Mouse (Mus musculus) large intestine, adult 2 months (tissue): Measurements from ENCODE around the gene Spin1. TPM values are rescaled to one million over a fixed set of nuclear protein-coding genes. Genes with fewer than 3 reads are reported as not detected.
"Not testable (repeated sequence)": the region's sequence is repeated elsewhere in the genome, so short reads cannot be mapped to it uniquely, and the experiment has no call there.

Source experiments
- DNase-seq: peaks from one replicate; pipeline ENCODE4 v3.0.0-alpha.2; 2012; ENCODE audit warnings: low read depth, low spot score
- WGBS: fragments of 180-500 bp; shearing (Covaris S2); methylation state at CpG from one replicate; pipeline ENCODE4 v1.1.7; 2018; 5-methylcytosine and 5-hydroxymethylcytosine counted together
- polyA plus RNA-seq: library from polyadenylated mRNA; depleted of rRNA; stranded (reverse); fragments of >200 nt; gene quantifications from 2 replicates; pipeline ENCODE4 v1.2.3, GENCODE M21; 2012

Gene Spin1
- polyA plus RNA-seq, 1 experiment: 17.6 TPM

DNA sequence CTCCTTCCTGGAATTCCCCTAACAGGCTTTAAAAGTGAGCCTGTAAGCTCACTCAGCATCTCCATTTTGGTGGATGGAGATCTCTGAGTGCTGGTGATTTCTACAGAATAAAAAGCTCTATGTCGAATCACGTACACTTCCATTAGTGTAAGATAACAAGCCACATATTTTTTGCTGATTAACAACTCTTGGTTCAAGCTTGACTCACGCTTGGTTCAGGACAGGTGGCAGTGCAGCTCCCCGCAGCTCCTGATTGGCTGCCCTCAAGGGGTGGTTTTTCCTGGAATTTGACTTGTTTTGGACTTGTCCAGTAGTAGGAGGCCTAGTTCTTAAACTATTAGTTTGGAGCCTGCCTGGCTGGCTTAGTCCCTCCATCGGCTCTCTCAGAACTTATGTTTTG, 7.2 kb upstream of the Spin1 start:
- DNase-seq: no peak
- WGBS: 92% methylated on average over 5 of the region's 5 CpGs

DNA sequence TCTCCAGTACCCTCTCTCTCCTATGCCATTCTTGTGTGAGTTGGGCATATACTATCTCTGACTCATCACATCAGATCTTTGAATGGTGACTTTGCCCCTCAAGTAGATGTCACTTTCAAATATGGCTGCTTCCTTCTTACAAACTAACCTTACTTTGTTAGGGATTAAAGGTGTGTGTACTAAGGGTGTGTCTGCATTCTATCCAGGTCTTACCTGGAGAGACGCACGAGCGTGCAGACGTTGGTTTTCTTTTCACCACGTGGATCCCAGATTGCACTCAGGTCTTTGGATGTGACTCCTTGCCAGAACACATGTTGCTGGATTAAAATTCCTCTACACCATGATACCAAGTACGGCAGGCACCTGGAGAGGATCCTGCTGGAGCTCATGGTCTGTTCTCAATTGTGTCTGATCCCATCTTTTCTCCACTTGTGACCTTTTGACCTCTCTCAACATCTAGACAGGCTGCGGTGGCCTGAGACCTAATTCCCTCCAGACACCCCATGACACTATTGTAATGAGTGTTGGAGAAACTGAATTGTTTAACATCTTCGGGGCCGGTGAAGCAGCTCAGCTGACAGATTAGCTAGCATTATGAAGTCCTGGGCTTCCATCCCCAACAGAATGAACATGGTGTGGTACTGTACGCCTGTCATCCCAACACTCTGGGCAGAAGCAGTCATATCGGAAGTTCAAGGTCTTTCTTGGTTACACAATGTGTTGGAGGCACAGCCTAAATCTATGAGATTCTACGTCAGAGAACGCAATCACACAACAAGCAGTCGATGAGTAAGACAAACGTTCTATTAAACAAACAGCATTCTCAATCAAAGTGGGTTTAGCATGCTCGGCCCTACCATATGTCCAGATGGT, 6.1 kb upstream of the Spin1 start:
- no peak for DNase-seq
- 62% methylated on average over 16 of the region's 16 CpGs for WGBS

- 52% methylated on average over 7 of the region's 7 CpGs for WGBS
- no peak for DNase-seq
Measured at GRCm38 (mm10) chr13:51095196-51095715, 5.4 kb upstream of the Spin1 start.

DNA sequence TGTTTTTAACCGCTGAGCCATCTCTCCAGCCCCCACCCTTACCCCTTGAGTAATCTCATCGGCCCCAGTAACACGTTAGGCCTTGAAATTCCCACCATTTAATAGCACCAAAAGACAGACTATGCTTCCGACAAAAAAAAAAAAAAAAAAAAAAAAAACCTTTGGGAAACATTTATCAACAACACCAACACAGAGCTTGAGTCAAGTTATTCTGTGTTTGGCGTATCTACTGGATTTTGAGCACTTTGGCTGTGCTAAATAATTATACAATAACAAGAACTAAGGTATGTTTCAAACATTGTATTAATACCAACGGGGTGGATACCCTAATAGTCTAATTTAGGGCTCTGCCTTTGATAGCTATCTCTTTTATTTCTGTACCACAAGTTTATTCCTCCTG, 4.0 kb upstream of the Spin1 start:
- no peak for DNase-seq
- WGBS: 92% methylated on average over 6 of the region's 6 CpGs

- no peak for DNase-seq
- 2% methylated on average over 26 of the region's 26 CpGs for WGBS
Measured at GRCm38 (mm10) chr13:51099560-51100232, 984 bp upstream of the Spin1 start.

GRCm38 (mm10) chr13:51101016-51101776, 516 bp downstream of the Spin1 start:
- DNase-seq: no peak
- under 1% methylated on average over 66 of the region's 89 CpGs for WGBS

DNA sequence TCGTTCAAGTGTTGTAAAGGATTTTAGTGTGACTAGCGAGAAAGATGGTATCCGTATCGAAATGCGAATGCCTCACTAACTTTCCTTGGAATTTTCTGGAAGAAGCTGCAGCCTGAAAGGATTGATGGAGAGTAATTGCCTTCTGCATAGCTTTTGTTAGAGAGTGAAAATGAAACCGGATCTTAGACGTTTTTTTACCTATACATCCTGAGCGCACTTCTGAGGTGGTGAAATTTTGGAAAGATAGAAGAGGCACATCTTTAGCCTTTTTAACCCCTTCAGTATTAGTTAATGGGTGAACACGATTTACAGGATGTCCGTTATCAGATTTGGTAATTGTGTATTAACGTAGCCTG, 1.1 kb downstream of the Spin1 start:
- WGBS: 13% methylated on average over 11 of the region's 11 CpGs
- DNase-seq: no peak

GRCm38 (mm10) chr13:51103111-51103725, 2.5 kb downstream of the Spin1 start:
- WGBS: 76% methylated on average over 9 of the region's 9 CpGs
- no peak for DNase-seq

DNA sequence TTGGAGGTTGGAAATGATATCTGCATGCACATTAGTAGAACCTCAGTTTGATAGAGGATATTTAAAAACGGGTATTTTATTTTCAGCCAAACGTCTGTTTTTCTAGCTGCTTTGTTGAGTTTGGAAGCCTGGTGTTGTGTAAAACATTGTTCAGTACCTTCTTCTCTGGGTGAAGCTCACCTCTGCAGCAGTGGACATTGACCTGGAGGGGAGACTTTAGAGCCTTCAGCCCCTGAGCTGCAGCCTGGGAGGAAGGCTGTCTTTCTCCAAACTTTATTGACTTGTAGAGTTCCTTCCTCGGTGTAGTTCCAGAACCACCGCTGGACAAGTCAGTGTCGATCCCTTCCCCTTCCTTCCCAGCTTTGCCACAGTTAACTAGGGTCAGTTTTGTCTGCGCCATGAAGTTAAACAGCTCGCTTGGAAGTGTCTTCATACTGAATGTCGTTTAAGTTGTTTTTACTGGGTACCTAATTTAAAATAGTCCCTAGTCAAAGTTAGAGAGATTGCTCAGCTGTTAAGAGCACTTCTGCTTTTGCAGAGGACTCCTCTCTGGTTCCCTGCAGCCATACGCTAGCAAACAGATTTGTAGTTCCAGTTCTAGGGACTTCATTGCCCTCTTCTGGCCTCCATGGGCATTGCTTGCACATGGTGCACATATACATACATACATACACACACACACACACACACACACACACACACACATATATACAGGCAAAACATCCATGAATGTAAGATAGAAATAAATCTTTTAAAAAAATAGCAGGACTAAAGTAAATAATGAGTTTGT, 3.4 kb downstream of the Spin1 start:
- no peak for DNase-seq
- WGBS: 94% methylated on average over 9 of the region's 9 CpGs

GRCm38 (mm10) chr13:51105861-51106655, 5.4 kb downstream of the Spin1 start:
- 80% methylated on average over 3 of the region's 3 CpGs for WGBS
- no peak for DNase-seq

- no peak for DNase-seq
- 84% methylated on average over 4 of the region's 4 CpGs for WGBS
Measured at GRCm38 (mm10) chr13:51106816-51107215, 6.1 kb downstream of the Spin1 start.

GRCm38 (mm10) chr13:51109517-51109916, 8.8 kb downstream of the Spin1 start:
- no peak for DNase-seq
- WGBS: 84% methylated on average over 2 of the region's 2 CpGs

- WGBS: 54% methylated on average over 4 of the region's 4 CpGs
- not testable (repeated sequence) for DNase-seq
Measured at GRCm38 (mm10) chr13:51114398-51114797, 13.7 kb downstream of the Spin1 start.

- no peak for DNase-seq
- WGBS: 33% methylated on average over 3 of the region's 3 CpGs
Measured at GRCm38 (mm10) chr13:51115762-51116161, 15.1 kb downstream of the Spin1 start.

GRCm38 (mm10) chr13:51120734-51121133, 20.1 kb downstream of the Spin1 start:
- DNase-seq: no peak
- 7% methylated on average over 4 of the region's 4 CpGs for WGBS

- DNase-seq: no peak
- 63% methylated on average over 1 of the region's 1 CpGs for WGBS
Measured at GRCm38 (mm10) chr13:51121966-51122365, 21.3 kb downstream of the Spin1 start.

DNA sequence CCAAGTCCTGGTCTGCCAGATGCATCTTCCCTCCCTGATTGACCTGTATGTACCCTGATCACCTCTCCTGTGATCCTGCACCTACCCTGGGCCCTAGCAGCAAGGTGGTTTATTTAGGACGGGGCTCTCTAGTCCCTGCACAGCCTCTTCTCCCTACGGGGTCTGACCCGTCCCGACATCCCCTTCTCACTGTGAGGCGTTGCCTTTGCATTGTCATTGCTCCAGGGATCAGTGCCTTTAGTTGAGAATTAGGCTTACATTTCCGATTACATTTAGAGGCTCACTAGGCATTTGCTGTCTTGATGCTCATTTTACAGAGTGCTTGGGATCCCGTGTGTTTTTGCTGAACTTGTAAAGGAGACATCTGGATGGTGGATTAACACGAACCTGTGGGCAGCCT, 22.1 kb downstream of the Spin1 start:
- 87% methylated on average over 8 of the region's 8 CpGs for WGBS
- no peak for DNase-seq

DNA sequence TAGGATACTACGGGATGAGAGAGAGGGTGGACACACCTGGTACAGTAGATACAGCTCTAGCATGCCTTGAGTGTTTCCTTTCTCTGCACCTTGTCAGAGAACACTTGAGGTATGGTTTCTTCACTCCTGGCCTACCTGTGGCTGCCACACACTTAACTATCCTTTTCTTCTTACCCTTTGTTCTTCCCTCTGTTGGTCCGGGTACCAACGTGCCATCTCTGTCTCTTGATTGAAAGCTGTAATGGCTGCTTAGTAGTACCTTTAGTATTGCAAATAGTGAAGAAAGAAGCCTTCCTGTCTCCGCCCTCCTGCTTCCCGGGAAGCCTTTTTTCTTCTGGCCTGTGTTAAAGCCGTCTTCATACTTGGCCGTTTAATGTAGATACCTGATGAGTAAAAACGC, 24.7 kb downstream of the Spin1 start:
- DNase-seq: no peak
- 69% methylated on average over 8 of the region's 8 CpGs for WGBS
